Mouse (Mus musculus): ENCODE measurements around the gene 2310034G01Rik.

Gene 2310034G01Rik

GRCm38 (mm10) chr19:46357344-46358280, 7.5 kb upstream of the 2310034G01Rik start:
- DNase-seq (ENCODE audit: low spot score): no peak

- DNase-seq (ENCODE audit: low spot score): peak; percentile 42
These were observed 6.6 kb upstream of the 2310034G01Rik start for GRCm38 (mm10) chr19:46356701-46357138.

GRCm38 (mm10) chr19:46349550-46349949, 552 bp downstream of the 2310034G01Rik start:
- DNase-seq (ENCODE audit: low spot score): no peak

- no peak for DNase-seq (ENCODE audit: low spot score)
These were observed 1.2 kb downstream of the 2310034G01Rik start for GRCm38 (mm10) chr19:46348761-46349458.

GRCm38 (mm10) chr19:46347936-46348668, 2.0 kb downstream of the 2310034G01Rik start:
- DNase-seq (ENCODE audit: low spot score): no peak

- no peak for DNase-seq (ENCODE audit: low spot score)
These were observed 3.0 kb downstream of the 2310034G01Rik start for GRCm38 (mm10) chr19:46347146-46347545.

- DNase-seq (ENCODE audit: low spot score): no peak
These were observed 5.2 kb downstream of the 2310034G01Rik start for GRCm38 (mm10) chr19:46344710-46345419.

- DNase-seq (ENCODE audit: low spot score): no peak
These were observed 10.7 kb downstream of the 2310034G01Rik start for GRCm38 (mm10) chr19:46339287-46339971.

GRCm38 (mm10) chr19:46338942-46339286, 11.2 kb downstream of the 2310034G01Rik start:
- no peak for DNase-seq (ENCODE audit: low spot score)

- DNase-seq (ENCODE audit: low spot score): peak; percentile 77
These were observed 11.7 kb downstream of the 2310034G01Rik start, which contains the start of gene Cuedc2 for GRCm38 (mm10) chr19:46338331-46338936. Gene Cuedc2, minus strand, starts transcription at chr19:46338702.

- DNase-seq (ENCODE audit: low spot score): no peak
These were observed 12.3 kb downstream of the 2310034G01Rik start for GRCm38 (mm10) chr19:46337719-46338330.

- no peak for DNase-seq (ENCODE audit: low spot score)
These were observed 16.2 kb downstream of the 2310034G01Rik start for GRCm38 (mm10) chr19:46333906-46334305.

GRCm38 (mm10) chr19:46332721-46333339, 17.3 kb downstream of the 2310034G01Rik start:
- DNase-seq (ENCODE audit: low spot score): no peak

GRCm38 (mm10) chr19:46331936-46332335, 18.2 kb downstream of the 2310034G01Rik start:
- DNase-seq (ENCODE audit: low spot score): no peak

- DNase-seq (ENCODE audit: low spot score): no peak
These were observed 18.8 kb downstream of the 2310034G01Rik start for GRCm38 (mm10) chr19:46331326-46331725.

- DNase-seq (ENCODE audit: low spot score): no peak
These were observed 19.4 kb downstream of the 2310034G01Rik start for GRCm38 (mm10) chr19:46330696-46331095.

GRCm38 (mm10) chr19:46329951-46330350, 20.2 kb downstream of the 2310034G01Rik start:
- DNase-seq (ENCODE audit: low spot score): no peak

GRCm38 (mm10) chr19:46329031-46329641, 21.0 kb downstream of the 2310034G01Rik start:
- no peak for DNase-seq (ENCODE audit: low spot score)

Data from urinary bladder, postnatal 10 days (tissue).